Mouse (Mus musculus): ENCODE results near the gene Ctsd.
A peak's percentile ranks its signal among the peaks of the same experiment; 100 is the strongest.
"Not testable (repeated sequence)": the region's sequence is repeated elsewhere in the genome, so short reads cannot be mapped to it uniquely, and the experiment has no call there.

The Ctsd gene

DNA sequence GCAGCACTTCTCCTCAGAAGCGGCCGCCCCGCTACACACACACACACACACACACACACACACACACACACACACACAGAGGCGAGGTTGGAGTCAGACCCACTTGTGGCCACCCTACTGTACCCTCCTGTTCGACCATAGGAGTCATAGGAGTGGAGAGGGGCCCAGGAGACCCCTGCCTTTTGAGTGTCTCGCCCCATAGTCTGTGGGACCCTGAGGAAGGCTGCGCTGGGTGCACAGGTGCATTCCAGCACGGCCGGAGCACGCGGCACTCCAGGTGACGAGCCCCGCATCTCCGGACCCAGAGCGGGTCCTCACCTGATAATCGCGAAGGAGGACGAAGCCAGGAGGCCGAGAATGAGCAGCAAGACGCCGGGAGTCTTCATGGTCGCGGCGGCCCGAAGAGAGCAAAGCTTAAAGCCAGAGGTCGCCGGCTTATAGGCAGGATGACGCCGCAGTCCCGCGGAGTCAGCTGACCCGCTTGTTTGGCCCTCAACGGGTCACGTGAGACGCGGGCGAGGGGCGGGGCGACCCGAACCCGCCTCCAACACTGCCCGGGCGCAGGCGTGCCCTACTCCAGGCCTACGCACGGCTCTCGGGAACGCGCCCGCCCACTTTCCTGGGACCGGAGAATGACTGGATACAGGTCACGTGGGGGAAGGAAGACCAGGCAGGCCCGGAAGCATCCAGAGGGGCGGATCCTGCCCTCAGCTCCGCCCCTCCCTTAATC lies at the start of gene Ctsd:
Gene Ctsd, minus strand, starts transcription at position 620 of the 730 bp plus-strand sequence.
- peak; percentile 96 to 97 for DNase-seq (ENCODE audit: low spot score in 2 of 2)

DNA sequence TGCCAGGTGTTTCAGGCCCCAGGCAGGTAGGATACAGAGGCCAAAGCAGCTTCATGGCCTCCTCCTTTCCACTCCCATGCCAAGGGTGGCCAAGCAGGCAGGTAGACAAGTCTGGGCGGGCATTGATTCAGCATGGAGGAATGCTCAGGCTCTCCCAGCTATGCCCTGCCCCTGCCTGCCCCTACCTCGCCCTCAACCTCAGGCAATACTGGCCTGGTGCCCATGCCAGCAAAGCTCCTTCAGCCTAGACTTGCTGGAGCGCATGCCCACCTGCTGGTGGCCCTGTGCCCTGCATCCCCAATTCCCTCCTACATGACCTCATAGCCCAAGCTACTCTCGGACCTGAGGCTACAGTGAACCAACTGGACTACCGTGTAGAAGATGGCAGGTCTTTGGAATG lies 49.5 kb upstream of the Ctsd start:
- DNase-seq (ENCODE audit: low spot score in 2 of 2), result no peak

DNA sequence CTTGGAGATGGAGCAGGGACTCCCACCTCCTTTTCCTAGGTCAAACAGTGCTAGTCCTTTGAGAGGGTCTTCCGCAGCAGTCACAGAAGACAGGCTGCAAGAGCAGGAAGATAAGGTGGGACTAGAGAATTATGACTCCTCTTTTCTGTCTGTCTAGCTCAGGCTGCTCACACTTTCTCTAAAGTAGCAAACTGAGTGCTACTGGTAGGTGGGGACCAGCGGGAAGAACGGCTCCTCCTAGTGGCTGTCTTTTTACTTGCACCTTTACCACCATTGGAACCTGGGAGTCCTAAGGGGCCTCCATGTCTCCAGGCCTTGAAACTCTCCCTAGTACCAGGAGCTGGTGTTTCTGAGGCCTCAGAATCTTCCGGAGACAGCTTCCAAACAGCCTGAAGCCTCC lies 47.7 kb upstream of the Ctsd start:
- DNase-seq (ENCODE audit: low spot score in 2 of 2), result peak; percentile 29 to 51

- no peak for DNase-seq (ENCODE audit: low spot score in 2 of 2)
These were observed 46.5 kb upstream of the Ctsd start, which contains the start of gene Syt8 for GRCm38 (mm10) chr7:142434137-142434865. TSS of gene Syt8 (plus strand) at chr7:142434850.

- DNase-seq (ENCODE audit: low spot score in 2 of 2), result no peak
These were observed 45.8 kb upstream of the Ctsd start for GRCm38 (mm10) chr7:142433623-142434022.

DNA sequence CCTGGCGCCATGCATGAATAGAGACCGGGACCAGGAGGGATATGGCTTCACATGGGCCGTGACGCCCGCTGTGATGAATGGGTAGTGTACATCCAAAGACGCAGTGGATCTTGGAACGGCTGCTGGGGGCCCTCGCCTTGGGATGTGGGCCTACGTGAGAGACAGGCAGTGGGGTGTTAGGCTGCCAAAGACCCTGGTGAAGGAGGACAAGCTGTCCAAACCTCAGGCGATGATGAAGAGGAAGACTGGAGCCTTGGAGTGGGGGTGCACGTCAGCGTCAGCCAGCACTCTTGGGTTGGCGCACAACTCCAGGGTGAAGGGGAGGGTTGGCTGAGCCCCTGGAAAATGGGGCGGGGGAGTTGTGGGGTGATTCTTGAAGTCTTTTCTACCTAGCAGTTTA lies 43.3 kb upstream of the Ctsd start:
- DNase-seq (ENCODE audit: low spot score in 2 of 2), result no peak

GRCm38 (mm10) chr7:142430160-142430678 lies 42.4 kb upstream of the Ctsd start:
- peak in 1 of 2 experiments; percentile 43 for DNase-seq (ENCODE audit: low spot score in 2 of 2)

- DNase-seq (ENCODE audit: low spot score in 2 of 2), result no peak
These were observed 40.4 kb upstream of the Ctsd start for GRCm38 (mm10) chr7:142428213-142428612.

GRCm38 (mm10) chr7:142425641-142426213 lies 37.9 kb upstream of the Ctsd start:
- DNase-seq (ENCODE audit: low spot score in 2 of 2), result no peak

DNA sequence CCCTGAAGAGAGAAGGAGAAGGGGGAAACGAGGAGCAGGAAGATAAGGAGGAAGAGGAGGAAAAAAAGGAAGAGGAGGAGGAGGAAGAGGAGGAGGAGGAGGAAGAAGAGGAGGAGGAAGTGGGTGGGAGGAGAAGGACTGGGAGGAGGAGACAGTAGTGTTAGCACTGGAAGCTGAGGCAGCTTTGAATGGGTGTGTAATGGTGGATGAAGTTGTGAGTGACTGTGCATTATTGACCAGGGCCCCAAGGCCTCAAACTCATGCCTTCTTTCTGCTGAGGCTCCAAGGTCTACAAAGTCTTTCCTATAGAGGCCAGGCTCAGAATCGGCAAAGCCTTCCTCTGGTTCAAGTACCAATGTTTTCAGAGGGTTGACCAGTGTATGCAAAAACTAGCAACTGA lies 34.0 kb upstream of the Ctsd start:
- no peak for DNase-seq (ENCODE audit: low spot score in 2 of 2)

DNA sequence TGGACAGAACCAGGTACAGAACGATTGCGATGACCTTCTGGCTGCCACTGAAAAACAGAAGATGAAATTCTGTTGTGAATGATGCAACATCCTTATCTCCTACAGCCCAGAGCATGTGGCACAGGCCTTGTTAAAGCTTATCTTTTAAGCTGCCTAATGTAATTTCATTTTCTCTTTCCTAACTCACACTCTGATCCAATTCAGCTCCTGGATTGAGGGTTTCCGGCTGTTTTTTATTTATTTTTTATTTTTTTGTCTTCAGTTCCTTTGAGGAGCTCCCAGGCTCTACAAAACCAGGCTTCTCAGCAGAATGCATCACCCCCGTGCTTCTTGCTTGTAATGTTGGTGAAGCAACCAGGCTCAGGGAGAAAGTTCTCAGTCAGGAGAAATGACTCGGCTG lies 32.0 kb upstream of the Ctsd start:
- DNase-seq (ENCODE audit: low spot score in 2 of 2), result no peak

- no peak for DNase-seq (ENCODE audit: low spot score in 2 of 2)
These were observed 30.8 kb upstream of the Ctsd start for GRCm38 (mm10) chr7:142418679-142419078.

GRCm38 (mm10) chr7:142418027-142418426 lies 30.2 kb upstream of the Ctsd start:
- no peak for DNase-seq (ENCODE audit: low spot score in 2 of 2)

DNA sequence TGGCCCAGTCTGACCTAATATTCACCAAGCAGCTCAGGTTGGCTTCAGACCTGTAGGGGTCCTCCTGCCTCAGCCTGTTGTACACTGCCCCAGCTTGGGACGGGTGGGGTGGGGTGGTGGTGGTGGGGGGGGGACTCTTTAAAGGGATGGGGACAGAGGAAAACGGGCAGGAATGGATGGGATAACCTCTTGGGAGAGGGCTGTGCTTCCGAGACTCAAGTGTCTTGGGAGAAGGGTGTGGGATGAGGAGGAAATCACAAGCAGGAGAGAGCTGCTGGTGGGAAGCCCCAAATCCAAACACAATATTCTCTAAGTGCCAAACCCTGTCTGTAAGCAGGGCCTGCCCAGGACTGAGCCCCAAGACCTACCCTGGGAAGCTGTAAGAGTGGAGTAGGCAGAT lies 28.4 kb upstream of the Ctsd start:
- DNase-seq (ENCODE audit: low spot score in 2 of 2), result no peak

DNA sequence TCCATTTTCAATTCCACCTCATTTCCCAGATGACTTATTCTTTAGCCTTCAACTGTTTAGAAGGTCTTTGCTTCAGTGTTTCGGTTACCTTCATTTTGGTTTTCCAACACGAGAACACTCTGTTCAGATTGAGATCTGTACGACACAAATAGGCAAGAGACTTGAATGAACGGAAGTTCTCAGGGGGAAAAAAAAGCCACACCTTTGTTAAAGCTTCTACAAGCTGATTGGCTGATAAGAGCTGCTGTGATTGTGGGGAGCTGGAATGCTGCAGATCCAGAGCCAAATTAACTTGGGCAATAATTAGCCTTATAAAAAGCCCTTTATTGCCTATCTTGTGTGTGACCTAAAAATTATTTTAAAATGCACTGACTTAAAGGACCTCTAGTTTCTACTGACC lies 27.5 kb upstream of the Ctsd start:
- no peak for DNase-seq (ENCODE audit: low spot score in 2 of 2)

DNA sequence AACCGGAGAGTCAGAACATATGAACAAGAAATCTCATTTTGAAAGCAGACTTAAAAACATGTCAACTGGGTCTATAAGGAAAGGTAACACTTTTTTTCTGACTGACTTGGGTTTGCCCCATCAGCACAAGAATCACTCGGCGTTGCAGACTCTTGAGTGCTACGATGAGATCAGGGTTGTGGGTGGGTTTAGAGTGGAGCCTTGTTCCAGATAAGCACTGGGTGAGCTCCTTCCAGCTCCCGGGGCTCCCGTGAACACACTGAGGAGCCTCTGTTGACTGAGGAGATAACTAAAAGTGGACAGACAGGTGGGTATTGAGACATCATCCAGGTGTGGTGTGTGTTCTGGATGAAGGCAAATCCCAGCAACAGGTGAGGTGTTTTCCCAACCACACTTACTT lies 25.4 kb upstream of the Ctsd start:
- DNase-seq (ENCODE audit: low spot score in 2 of 2), result no peak

GRCm38 (mm10) chr7:142409603-142410002 lies 21.8 kb upstream of the Ctsd start:
- DNase-seq (ENCODE audit: low spot score in 2 of 2), result no peak

DNA sequence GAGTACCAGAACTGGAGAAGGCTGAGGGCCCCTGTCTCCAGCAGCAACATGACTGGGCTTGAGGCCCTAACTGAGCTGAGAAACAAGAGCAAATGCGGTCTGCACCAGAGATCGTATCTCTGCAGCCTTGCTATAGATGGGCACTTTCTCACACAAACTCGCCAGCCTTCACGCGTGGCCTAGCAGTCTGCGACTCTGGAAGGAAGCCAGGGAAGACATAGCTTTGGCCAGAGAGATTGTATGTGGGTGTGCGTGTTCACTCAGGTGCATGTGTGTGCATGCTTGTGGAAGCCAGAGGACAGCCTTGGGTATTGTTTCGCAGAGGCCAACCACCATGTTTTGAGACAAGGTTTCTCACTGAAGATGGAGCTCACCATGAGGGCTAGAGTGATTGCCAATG lies 20.8 kb upstream of the Ctsd start:
- no peak for DNase-seq (ENCODE audit: low spot score in 2 of 2)

- no peak for DNase-seq (ENCODE audit: low spot score in 2 of 2)
These were observed 20.1 kb upstream of the Ctsd start for GRCm38 (mm10) chr7:142407935-142408334.

- DNase-seq (ENCODE audit: low spot score in 2 of 2), result not testable (repeated sequence)
These were observed 17.3 kb upstream of the Ctsd start for GRCm38 (mm10) chr7:142405134-142405533.

- DNase-seq (ENCODE audit: low spot score in 2 of 2), result no peak
These were observed 15.8 kb upstream of the Ctsd start for GRCm38 (mm10) chr7:142403591-142403990.

DNA sequence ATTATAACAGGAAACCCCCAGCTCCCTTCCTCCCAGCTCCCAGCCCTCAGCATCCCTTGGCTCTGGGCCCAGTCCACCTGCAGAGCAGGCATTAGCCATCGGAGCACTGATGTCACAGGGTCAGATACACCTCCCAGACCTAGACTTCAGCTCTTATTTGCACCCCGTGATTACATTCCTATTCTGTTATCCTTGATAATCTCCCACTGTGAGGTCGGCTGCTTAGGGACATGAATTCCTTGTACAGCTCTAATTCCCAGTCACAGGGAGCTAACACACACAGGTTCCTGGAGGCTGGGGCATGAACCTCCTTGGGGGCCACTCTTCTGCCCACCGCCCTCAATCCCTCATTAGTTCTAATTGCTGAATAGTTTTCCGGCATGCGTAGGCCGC lies 12.9 kb upstream of the Ctsd start:
- no peak for DNase-seq (ENCODE audit: low spot score in 2 of 2)

All from right cerebral cortex, postnatal 36 days (tissue).